Mouse (Mus musculus) gastrocnemius, adult 2 months (tissue): Measurements from ENCODE around the gene Cracr2a. TPM values are rescaled to one million over a fixed set of nuclear protein-coding genes. Genes with fewer than 3 reads are reported as not detected.
"Not testable (repeated sequence)": the region's sequence is repeated elsewhere in the genome, so short reads cannot be mapped to it uniquely, and the experiment has no call there.

Experiments used
- DNase-seq: peaks from one replicate; pipeline ENCODE4 v3.0.0; 2022
- H3K27ac ChIP-seq: fragments of 200-600 bp; 2 replicates; pipeline ENCODE4 v1.8.1; 2022; ENCODE audit warnings: mild to moderate bottlenecking
- H3K4me3 ChIP-seq: fragments of 200-600 bp; 2 replicates; pipeline ENCODE4 v1.8.1; 2022; ENCODE audit warnings: mild to moderate bottlenecking, moderate library complexity
- CTCF ChIP-seq: fragments of 200-600 bp; IDR thresholded peaks from 2 replicates; pipeline ENCODE4 v1.8.1; 2022; ENCODE audit warnings: antibody characterized with exemption, mild to moderate bottlenecking, moderate library complexity
- intact Hi-C: fragments of 180-260 bp; cut with DNase I; formaldehyde crosslinking; loops from one replicate; pipeline ENCODE4 v1.15.1; 2025
- long read RNA-seq, 2 experiments: library from polyadenylated mRNA; stranded (forward); transcript quantifications; one replicate each; pipeline ENCODE4 v2.0.0; 2021
- total RNA-seq, 2 experiments: library from RNA; stranded (reverse); gene quantifications; 2 replicates each; pipeline ENCODE4 v1.2.3; 2021

Cracr2a gene
- total RNA-seq: under 1 TPM; 0.08 to 0.36 TPM
- long read RNA-seq, experiment 1: 0 reads
- long read RNA-seq, experiment 2: 0 reads

GRCm38 (mm10) chr6:127561231-127562020 lies at the start of gene Cracr2a:
Cracr2a (plus strand) TSS chr6:127561338.
- TF ChIP-seq CTCF: peak; percentile 65
- intact Hi-C loops: loop anchor here (2.0 to 5.0 kb wide), 2 partner anchors 21 to 66 kb away; no protein-coding TSS in a partner anchor
- DNase-seq: peak; percentile 87
- Histone ChIP-seq H3K27ac (peak within 1 kb of the TSS; percentile 67), H3K4me3 (peak within 1 kb of the TSS; percentile 83)

- intact Hi-C loops, H3K27ac ChIP-seq, H3K4me3 ChIP-seq, DNase-seq: not testable (repeated sequence)
Observed at GRCm38 (mm10) chr6:127513776-127514175, 47.4 kb upstream of the Cracr2a start.

GRCm38 (mm10) chr6:127521176-127521575 lies 40.0 kb upstream of the Cracr2a start:
- no peak for DNase-seq
- H3K4me3 ChIP-seq: no peak overlapping the region
- TF ChIP-seq CTCF: no peak
- no peak overlapping the region for H3K27ac ChIP-seq
- intact Hi-C loops: no loop called here

GRCm38 (mm10) chr6:127522326-127522725 lies 38.8 kb upstream of the Cracr2a start:
- intact Hi-C loops: no loop called here
- DNase-seq: no peak
- TF ChIP-seq CTCF: no peak
- Histone ChIP-seq H3K27ac (no peak overlapping the region), H3K4me3 (no peak overlapping the region)

- peak; percentile 70 for TF ChIP-seq CTCF
- peak; percentile 56 for DNase-seq
- intact Hi-C loops: no loop called here
- H3K4me3 ChIP-seq: no peak overlapping the region
- no peak overlapping the region for H3K27ac ChIP-seq
Observed at GRCm38 (mm10) chr6:127524442-127524841, 36.7 kb upstream of the Cracr2a start.

- no peak for DNase-seq
- no peak for TF ChIP-seq CTCF
- intact Hi-C loops: no loop called here
- H3K4me3 ChIP-seq: no peak overlapping the region
- H3K27ac ChIP-seq: no peak overlapping the region
Observed at GRCm38 (mm10) chr6:127528625-127529024, 32.5 kb upstream of the Cracr2a start.

- TF ChIP-seq CTCF: no peak
- H3K27ac ChIP-seq: no peak overlapping the region
- intact Hi-C loops: no loop called here
- peak; percentile 83 for DNase-seq
- H3K4me3 ChIP-seq: no peak overlapping the region
Observed at GRCm38 (mm10) chr6:127529451-127529850, 31.7 kb upstream of the Cracr2a start.

GRCm38 (mm10) chr6:127530206-127530605 lies 30.9 kb upstream of the Cracr2a start:
- no peak for TF ChIP-seq CTCF
- DNase-seq: no peak
- Histone ChIP-seq H3K4me3 (no peak overlapping the region), H3K27ac (no peak overlapping the region)
- intact Hi-C loops: no loop called here

- no peak overlapping the region for H3K27ac ChIP-seq
- no peak overlapping the region for H3K4me3 ChIP-seq
- DNase-seq: no peak
- intact Hi-C loops: no loop called here
- no peak for TF ChIP-seq CTCF
Observed at GRCm38 (mm10) chr6:127531412-127532205, 29.5 kb upstream of the Cracr2a start.

GRCm38 (mm10) chr6:127532304-127532703 lies 28.8 kb upstream of the Cracr2a start:
- DNase-seq: no peak
- Histone ChIP-seq H3K27ac (no peak overlapping the region), H3K4me3 (no peak overlapping the region)
- no peak for TF ChIP-seq CTCF
- intact Hi-C loops: no loop called here

- intact Hi-C loops: no loop called here
- H3K4me3 ChIP-seq: no peak overlapping the region
- no peak for TF ChIP-seq CTCF
- H3K27ac ChIP-seq: no peak overlapping the region
- no peak for DNase-seq
Observed at GRCm38 (mm10) chr6:127533766-127534165, 27.4 kb upstream of the Cracr2a start.

GRCm38 (mm10) chr6:127537035-127537434 lies 24.1 kb upstream of the Cracr2a start:
- TF ChIP-seq CTCF: no peak
- intact Hi-C loops: no loop called here
- no peak overlapping the region for H3K4me3 ChIP-seq
- no peak overlapping the region for H3K27ac ChIP-seq
- DNase-seq: no peak

- no peak for TF ChIP-seq CTCF
- no peak for DNase-seq
- Histone ChIP-seq H3K27ac (no peak overlapping the region), H3K4me3 (no peak overlapping the region)
- intact Hi-C loops: no loop called here
Observed at GRCm38 (mm10) chr6:127538118-127538517, 23.0 kb upstream of the Cracr2a start.
